Mouse (Mus musculus) hindbrain, embryonic 15.5 days (tissue): ENCODE results near the gene Lrrc52. TPM values are rescaled to one million over a fixed set of nuclear protein-coding genes. Genes with fewer than 3 reads are reported as not detected.

Experiments used
- ATAC-seq: fragments of 200-750 bp; cut with Nextera tagmentation; 2 replicates; pipeline ENCODE4 v1.8.0; 2017; ENCODE audit warnings: low read depth, moderate number of reproducible peaks, moderate TSS enrichment; ENCODE audit not compliant: low FRiP score
- H3K27ac ChIP-seq: fragments of 300-500 bp; sonication (generic); replicated peaks from 2 replicates; pipeline ENCODE4 v1.5.1; 2015; ENCODE audit warnings: mild to moderate bottlenecking, inconsistent platforms
- H3K27me3 ChIP-seq: fragments of 300-500 bp; sonication (generic); 2 replicates; pipeline ENCODE4 v1.6.1; 2015; ENCODE audit warnings: control low read depth, inconsistent platforms
- H3K36me3 ChIP-seq: fragments of 300-500 bp; sonication (generic); 2 replicates; pipeline ENCODE4 v1.6.1; 2015; ENCODE audit warnings: control low read depth, inconsistent platforms
- H3K4me1 ChIP-seq: fragments of 300-500 bp; sonication (generic); replicated peaks from 2 replicates; pipeline ENCODE4 v1.6.1; 2015; ENCODE audit warnings: control low read depth, inconsistent platforms
- H3K4me2 ChIP-seq: fragments of 300-500 bp; sonication (generic); 2 replicates; pipeline ENCODE4 v1.6.1; 2015; ENCODE audit warnings: moderate library complexity, mild to moderate bottlenecking, inconsistent platforms
- H3K4me3 ChIP-seq: fragments of 300-500 bp; sonication (generic); 2 replicates; pipeline ENCODE4 v1.5.1; 2015; ENCODE audit warnings: mild to moderate bottlenecking, inconsistent platforms
- H3K9ac ChIP-seq: fragments of 300-500 bp; sonication (generic); 2 replicates; pipeline ENCODE4 v1.6.1; 2015; ENCODE audit warnings: inconsistent platforms
- H3K9me3 ChIP-seq: fragments of 300-500 bp; sonication (generic); 2 replicates; pipeline ENCODE4 v1.6.1; 2016; ENCODE audit warnings: control low read depth, inconsistent platforms
- WGBS: fragments of 180-500 bp; shearing (Covaris S2); methylation state at CpG from one replicate; pipeline ENCODE4 v1.1.7; 2015; 5-methylcytosine and 5-hydroxymethylcytosine counted together
- polyA plus RNA-seq: library from polyadenylated mRNA; unstranded; fragments of >200 nt; fragmentation: Nextera tagmentation; extraction: Ambion mirVana; gene quantifications from 2 replicates; pipeline ENCODE4 v1.2.1, GENCODE M21; 2015

Gene Lrrc52
- polyA plus RNA-seq, 1 experiment from 2014 or later = not detected

DNA sequence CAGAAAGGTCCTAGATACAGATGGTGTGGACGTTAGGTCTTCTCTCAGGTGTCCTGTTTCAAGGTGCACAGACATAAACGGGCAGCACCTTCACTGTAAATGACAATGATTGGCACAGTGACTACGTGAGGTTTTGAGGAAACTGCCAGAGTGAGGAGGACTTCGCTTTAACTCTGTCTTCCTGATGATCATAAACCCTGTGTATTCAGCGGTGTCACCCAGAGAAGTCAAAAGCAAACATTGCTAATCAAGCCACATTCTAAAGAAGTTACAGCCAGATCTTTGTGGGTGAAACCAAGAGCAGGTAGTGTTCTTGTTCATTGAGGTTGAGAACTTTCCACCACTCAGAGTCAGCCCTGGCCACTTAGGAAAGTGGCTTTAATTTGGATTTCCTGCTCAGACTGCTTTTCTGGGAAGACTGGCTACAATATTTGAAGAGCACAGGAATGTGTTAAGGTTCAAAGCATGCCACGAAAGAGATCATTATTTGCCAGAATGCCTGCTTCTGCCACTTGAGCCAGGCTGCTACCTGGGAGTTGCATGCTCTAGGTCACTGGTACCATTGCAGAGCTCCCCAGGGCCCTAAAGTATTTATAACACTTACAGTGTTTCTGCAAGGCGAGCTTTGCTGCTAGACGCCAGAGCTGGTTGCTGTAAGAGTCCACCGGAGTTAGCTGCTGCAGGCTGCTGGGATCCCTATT, 35.5 kb downstream of the Lrrc52 start:
- Histone ChIP-seq H3K27ac (no peak overlapping the region), H3K4me3 (no peak overlapping the region), H3K4me2 (no peak overlapping the region), H3K9me3 (no peaks in the 10 kb centered on the region), H3K9ac (no peak overlapping the region), H3K27me3 (0 out of 2 replicates have a peak, but pooled peaks cover 5% of the 10 kb centered on the region), H3K36me3 (no peaks in the 10 kb centered on the region), H3K4me1 (no peaks in the 10 kb centered on the region)
- ATAC-seq = no peak
- WGBS = 71% methylated on average over 9 of the region's 9 CpGs

DNA sequence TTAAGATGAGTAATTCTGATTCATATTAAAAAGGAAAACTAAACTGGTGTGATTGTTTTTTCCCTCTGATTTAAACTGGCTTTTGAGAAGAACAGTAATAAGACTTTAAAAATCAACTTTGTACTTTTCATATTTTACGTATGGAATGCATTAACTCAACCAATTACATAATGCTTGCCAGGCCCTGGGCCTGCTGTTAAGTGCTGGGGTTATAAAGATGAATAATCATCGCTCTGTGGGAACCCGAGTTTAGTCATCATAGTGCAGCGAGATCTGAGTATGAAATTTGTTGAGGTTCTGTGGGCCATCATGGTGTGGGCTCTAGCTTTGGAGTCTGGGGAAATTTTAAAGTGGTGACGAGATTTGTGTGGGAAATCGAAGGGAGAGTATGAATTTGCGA, 39.9 kb downstream of the Lrrc52 start:
- WGBS = 80% methylated on average over 7 of the region's 7 CpGs
- no peak for ATAC-seq

DNA sequence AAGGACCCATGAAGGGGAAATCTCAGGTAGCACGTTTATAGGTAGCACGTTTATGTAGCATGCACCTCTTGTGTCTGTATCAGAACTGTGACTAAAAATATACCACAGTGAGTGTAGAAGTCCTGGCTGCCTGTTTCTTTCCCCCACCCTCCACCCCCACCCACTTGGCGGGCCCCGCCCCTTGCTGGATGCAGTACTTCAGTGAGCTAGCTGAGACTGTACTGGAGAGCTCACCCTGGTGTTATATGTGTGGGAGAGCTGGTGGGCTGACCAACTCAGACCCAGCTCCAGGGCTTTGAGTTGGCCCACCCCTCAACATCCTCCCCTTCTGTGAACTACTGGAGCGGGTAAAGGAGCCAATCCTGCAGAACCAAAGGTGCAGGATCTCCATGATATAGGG, 41.0 kb downstream of the Lrrc52 start:
- Histone ChIP-seq H3K27me3 (no peaks in the 10 kb centered on the region), H3K4me3 (no peak overlapping the region), H3K4me1 (no peaks in the 10 kb centered on the region), H3K9ac (no peak overlapping the region), H3K4me2 (no peak overlapping the region), H3K36me3 (no peaks in the 10 kb centered on the region), H3K9me3 (no peaks in the 10 kb centered on the region), H3K27ac (no peak overlapping the region)
- WGBS = 92% methylated on average over 5 of the region's 5 CpGs
- no peak for ATAC-seq

More for the DNA sequence above, 39.9 kb downstream of the Lrrc52 start:
- H3K36me3 ChIP-seq = no peaks in the 10 kb centered on the region
- H3K9me3 ChIP-seq = no peaks in the 10 kb centered on the region
- no peak overlapping the region for H3K9ac ChIP-seq
- no peak overlapping the region for H3K4me2 ChIP-seq
- no peak overlapping the region for H3K4me3 ChIP-seq
- no peaks in the 10 kb centered on the region for H3K4me1 ChIP-seq
- H3K27ac ChIP-seq = no peak overlapping the region
- 0 out of 2 replicates have a peak, but pooled peaks cover 5% of the 10 kb centered on the region for H3K27me3 ChIP-seq

DNA sequence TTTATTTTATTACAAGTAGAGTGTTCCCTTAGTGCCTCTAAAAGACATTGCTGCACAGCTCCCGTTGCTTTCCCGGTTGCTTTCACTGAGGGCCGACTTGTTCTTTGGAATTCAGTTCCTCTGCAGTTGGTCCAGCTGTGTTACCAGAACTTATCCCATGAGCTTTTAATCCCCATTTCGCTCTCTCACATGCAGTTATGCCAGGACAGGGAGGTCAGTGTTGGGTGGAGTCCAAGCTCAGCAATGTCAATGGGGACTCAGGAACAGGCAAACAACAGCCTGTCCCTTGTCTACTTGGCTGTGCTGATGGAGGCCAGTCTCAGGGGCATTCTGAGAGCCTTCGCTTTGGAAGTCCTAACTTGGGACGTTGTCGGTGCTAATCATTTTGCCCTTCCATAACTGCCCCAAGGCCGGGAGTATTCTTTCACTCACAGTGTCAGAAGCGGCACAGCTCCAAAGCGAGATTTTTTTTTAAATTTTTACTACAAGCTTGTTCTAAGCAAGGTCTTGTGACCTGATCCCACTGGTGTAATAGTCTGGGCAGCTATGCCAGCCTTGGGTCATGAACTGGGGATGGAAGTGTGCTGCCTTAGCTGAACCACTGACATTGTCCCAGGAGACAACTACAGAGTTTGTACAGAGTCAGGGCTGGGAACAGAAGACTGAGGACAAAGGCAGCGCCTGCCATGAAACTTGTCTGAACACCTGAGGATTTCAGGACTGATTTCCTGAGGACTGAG, 43.9 kb downstream of the Lrrc52 start:
- ATAC-seq = no peak
- Histone ChIP-seq H3K4me2 (no peak overlapping the region), H3K9me3 (no peaks in the 10 kb centered on the region), H3K4me3 (no peak overlapping the region), H3K36me3 (no peaks in the 10 kb centered on the region), H3K27me3 (no peaks in the 10 kb centered on the region), H3K4me1 (no peaks in the 10 kb centered on the region), H3K27ac (no peak overlapping the region), H3K9ac (no peak overlapping the region)
- 74% methylated on average over 11 of the region's 11 CpGs for WGBS

DNA sequence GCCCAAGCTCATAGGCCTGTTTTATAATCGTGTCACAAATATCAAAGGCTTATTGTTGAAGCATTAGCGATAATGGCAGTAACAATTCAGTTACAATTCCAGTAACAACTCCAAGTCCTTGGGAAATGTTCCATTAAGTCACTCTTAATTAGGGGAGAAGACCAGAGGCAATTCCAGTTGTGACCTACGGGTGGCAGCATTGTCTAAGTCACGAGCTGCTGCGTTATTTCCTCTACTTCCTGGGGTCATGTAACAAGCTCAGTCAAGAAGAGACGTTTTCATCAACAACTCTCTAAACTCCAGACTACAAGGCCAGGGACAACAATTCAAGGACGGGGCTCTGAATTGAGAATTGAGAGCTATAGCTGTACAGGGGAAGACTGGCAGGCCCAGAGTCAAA, 51.7 kb downstream of the Lrrc52 start:
- ATAC-seq = no peak
- H3K9me3 ChIP-seq = no peaks in the 10 kb centered on the region
- H3K4me3 ChIP-seq = no peak overlapping the region
- no peak overlapping the region for H3K9ac ChIP-seq
- H3K36me3 ChIP-seq = no peaks in the 10 kb centered on the region
- H3K4me1 ChIP-seq = no peaks in the 10 kb centered on the region
- no peak overlapping the region for H3K4me2 ChIP-seq
- 4% methylated on average over 7 of the region's 7 CpGs for WGBS
- H3K27me3 ChIP-seq = no peaks in the 10 kb centered on the region
- no peak overlapping the region for H3K27ac ChIP-seq

DNA sequence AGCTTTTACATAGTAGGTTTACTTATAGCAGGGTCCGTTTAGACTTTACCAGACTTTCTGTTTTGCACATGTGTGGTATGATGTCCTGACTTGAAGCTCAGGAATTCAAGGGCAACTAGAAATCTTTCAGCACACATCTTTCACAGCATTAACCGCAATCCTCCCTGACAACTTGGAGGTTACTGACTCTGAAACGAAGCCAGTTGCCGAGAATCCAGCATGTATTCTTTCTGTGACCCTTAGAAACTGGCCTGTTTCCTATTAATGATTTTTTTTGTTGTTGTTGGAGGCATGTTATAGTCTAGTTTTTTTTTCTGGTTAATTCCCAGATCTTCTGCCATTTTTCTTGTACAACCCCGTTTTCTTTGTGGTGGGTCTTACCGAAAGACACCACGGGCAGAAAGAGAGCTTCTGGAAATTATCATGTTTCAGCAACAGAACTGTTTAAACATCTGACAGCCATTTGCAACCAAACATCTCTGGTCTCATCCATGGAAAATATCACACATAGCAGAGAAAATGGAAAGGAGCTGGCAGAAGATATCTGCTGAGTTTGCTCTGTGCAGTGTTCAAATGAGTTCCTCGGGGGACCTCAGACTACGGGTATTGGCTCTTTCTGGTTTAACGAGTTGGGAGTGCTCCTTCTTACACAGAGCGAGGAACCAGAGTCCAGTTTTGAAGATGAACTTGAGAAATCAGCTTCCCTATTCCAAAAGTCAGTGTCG, 54.4 kb downstream of the Lrrc52 start:
- no peak for ATAC-seq
- no peaks in the 10 kb centered on the region for H3K4me1 ChIP-seq
- no peak overlapping the region for H3K9ac ChIP-seq
- no peak overlapping the region for H3K4me2 ChIP-seq
- H3K4me3 ChIP-seq = no peak overlapping the region
- H3K27ac ChIP-seq = no peak overlapping the region
- no peaks in the 10 kb centered on the region for H3K36me3 ChIP-seq
- H3K27me3 ChIP-seq = no peaks in the 10 kb centered on the region
- no peaks in the 10 kb centered on the region for H3K9me3 ChIP-seq
- WGBS = 79% methylated on average over 12 of the region's 12 CpGs

DNA sequence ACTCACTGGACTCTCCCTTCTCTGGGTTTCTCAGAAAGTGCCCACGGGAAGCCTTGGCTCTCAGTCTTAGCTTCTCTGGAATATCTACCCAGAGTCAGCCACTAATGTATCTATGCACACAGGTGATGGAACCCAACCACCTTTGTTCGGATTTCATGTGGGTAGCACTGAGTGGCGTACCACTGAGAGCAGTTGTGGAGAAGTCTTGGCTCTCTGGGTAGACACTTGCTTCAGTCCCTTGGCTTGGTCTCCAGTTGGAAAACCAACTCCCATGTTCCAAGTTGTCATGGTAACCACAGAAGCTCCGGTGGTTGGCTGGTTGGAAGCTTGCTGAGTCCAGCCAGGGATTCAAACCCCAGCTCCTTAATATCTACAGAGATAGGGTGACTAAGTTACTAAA, 57.0 kb downstream of the Lrrc52 start:
- Histone ChIP-seq H3K27me3 (0 out of 2 replicates have a peak, but pooled peaks cover 2% of the 10 kb centered on the region), H3K4me1 (no peaks in the 10 kb centered on the region), H3K4me3 (no peak overlapping the region), H3K36me3 (no peaks in the 10 kb centered on the region), H3K9ac (no peak overlapping the region), H3K27ac (no peak overlapping the region), H3K4me2 (no peak overlapping the region), H3K9me3 (no peaks in the 10 kb centered on the region)
- ATAC-seq = no peak
- WGBS = 83% methylated on average over 4 of the region's 4 CpGs

DNA sequence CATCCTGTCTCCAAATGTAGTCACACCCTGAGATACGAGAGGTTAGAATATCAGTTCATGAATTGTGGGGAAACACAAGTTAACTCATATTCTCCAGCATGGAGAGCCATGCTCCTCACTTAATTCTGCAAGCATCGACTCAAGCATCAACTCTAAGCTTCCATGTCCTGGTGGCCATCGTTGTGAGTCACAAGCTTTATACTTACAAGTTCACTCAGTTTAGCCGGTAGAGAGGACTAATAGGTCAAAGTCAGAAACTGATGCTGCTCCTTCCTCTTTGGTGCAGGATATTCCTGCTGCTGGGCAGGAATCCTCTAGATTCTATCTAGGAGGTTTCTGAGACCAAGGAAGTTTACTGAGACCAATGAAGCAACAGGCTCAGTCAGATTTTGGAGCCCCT, 61.3 kb downstream of the Lrrc52 start:
- ATAC-seq = no peak
- Histone ChIP-seq H3K4me2 (no peak overlapping the region), H3K9me3 (no peaks in the 10 kb centered on the region), H3K4me1 (no peaks in the 10 kb centered on the region), H3K4me3 (no peak overlapping the region), H3K9ac (no peak overlapping the region), H3K36me3 (no peaks in the 10 kb centered on the region), H3K27me3 (0 out of 2 replicates have a peak, but pooled peaks cover 2% of the 10 kb centered on the region), H3K27ac (no peak overlapping the region)
- WGBS = 87% methylated on average over 4 of the region's 4 CpGs

Other genes with a start within 250 kb of the Lrrc52 start
- 52.5 and 53.2 TPM in 2 replicates for gene Uck2, start 181.5 kb downstream of the Lrrc52 start, polyA plus RNA-seq
- gene Tmco1, start 158.4 kb downstream of the Lrrc52 start, polyA plus RNA-seq = 68.3 and 69.8 TPM in 2 replicates
- 34.9 and 39.7 TPM in 2 replicates for gene Aldh9a1, start 116.8 kb downstream of the Lrrc52 start, polyA plus RNA-seq
- 172 and 178 TPM in 2 replicates for gene Mgst3, start 72.9 kb downstream of the Lrrc52 start, polyA plus RNA-seq
- 12.6 and 15.8 TPM in 2 replicates for gene Rxrg, start 131.6 kb upstream of the Lrrc52 start, polyA plus RNA-seq
- 9.4 and 11.5 TPM in 2 replicates for gene Lmx1a, start 222.5 kb upstream of the Lrrc52 start, polyA plus RNA-seq